Mouse (Mus musculus): ENCODE measurements at regions not wholly inside any gene's neighbourhood (a gene's known extent, or its start where the extent isn't known, plus 50 kb on each side); places are given as distances from the start of the nearest gene placed in this dataset.

DNA sequence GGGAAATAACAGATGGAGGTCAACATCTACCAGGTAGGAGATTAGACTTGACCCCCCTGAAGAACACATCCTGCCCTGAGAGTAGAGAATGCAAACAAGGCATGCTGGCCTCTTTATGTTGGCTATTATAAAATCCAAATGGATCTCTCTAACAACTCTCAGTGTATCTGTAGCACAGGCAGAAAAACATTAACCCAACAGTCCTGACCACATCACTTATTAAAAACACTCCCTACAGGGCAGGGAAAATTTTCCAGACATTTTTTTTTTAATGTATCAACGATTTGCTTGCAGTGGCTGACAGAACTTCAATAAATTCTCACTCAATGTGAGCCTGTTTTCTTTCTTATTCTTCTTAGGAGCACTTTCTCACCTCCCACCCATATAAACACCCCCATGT lies 511.4 kb downstream of the Cdk5rap2 start:
- no peak for DNase-seq (ENCODE audit: extremely low spot score in 1 of 2, low spot score in 2 of 2)
- intact Hi-C loops (cut with DNase I): no loop called here

DNA sequence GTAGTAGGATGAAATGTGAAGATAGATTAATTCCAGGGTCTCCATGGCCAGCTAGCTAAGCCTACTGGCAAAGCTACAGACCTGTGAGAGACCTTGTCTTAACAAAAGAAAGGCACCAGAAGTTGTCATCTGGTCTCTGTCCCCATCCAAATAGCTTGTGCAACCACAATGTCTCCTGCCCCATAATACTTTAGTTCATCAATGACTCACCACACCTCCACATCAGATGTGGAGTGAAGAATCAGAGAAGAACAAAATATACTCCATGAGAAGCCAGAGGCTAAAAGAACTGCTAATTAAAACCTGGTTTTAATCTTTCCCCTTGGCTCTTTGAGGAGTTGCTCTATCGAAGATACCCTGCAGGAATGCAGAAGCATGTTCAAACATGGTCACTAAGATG lies 514.1 kb downstream of the Cdk5rap2 start:
- intact Hi-C loops (cut with DNase I): no loop called here
- DNase-seq (ENCODE audit: extremely low spot score in 1 of 2, low spot score in 2 of 2): no peak

DNA sequence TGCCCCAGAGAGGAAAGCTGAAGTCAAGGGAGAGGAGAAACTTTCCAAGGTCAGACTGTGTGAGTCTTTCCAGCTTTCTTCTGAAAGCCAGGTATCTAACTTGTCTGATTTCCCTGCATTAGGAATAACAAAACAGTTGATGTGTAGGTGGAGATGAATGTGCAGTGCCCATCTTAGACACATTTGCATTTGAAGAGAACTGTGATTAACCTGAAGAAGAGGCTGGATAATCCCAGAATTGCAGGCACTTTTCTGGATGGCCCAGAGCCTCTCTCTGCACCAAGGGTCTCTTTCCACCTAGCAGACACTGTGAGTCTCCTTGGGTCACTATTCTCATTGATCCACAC lies 517.4 kb downstream of the Cdk5rap2 start:
- intact Hi-C loops (cut with DNase I): no loop called here

DNA sequence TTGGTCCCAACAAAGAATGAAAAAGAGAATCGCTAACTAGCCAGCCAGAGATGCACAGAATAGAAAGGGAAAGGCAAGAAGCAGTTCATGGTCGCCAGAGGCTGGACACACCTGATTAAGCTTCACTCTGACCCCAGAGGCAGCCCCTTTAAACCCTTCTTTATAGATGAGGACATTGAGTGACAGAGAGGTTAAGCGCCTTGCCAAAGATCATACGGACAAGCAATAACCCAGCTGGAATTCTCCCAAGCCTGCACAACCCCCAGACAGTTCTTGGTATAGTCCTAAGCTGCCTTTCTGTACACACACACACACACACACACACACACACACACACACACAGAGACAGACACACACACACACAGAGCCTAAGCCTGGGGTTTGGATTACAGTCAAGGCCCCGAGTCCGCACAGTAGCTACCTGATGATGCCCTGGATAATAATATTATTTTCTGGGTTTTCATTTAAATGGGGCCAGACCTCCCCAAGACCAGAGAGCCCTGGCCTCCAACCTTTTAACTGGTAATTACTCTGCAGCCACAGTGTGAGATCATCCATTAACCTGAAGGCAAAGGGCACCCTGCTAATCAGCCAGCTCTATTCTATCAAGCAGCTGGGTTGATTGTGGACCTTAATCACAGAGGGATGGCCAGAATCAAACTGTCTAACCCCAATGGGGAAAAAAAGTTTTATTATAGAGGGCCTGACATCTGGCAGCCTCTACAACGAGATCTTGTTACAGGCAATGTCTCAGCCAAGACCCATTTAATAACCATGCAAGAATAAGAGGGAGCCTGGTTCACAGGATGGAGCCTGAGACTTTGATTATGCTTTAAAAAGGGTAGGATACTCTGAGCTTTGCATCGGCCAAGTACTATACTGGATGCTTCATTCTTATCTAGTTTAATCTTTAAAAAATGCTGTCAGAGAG lies 518.1 kb downstream of the Cdk5rap2 start:
- intact Hi-C loops (cut with DNase I): no loop called here

More for the DNA sequence above, 517.4 kb downstream of the Cdk5rap2 start:
- DNase-seq (ENCODE audit: extremely low spot score in 1 of 2, low spot score in 2 of 2): no peak

DNA sequence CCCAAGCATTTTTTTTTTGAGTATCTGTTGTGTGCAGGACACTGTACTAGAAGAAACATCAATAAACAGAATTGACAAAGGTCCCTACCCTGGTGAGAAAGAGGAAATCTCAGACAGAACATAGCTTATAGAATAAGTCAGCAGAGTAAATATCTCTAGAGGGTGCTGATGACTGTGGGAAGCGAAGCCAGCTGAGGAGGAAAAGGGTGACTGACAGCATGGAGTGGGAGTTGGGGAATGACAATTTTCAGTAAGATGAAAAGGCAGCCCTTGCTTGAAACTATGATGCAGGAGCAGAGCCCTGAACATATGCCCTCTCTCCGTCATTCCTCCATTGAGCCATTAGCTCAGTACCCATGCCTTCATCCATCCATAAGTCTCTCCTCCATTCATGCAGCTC lies 519.6 kb downstream of the Cdk5rap2 start:
- intact Hi-C loops (cut with DNase I): no loop called here
- DNase-seq (ENCODE audit: extremely low spot score in 1 of 2, low spot score in 2 of 2): no peak

More for the DNA sequence above, 518.1 kb downstream of the Cdk5rap2 start:
- DNase-seq (ENCODE audit: extremely low spot score in 1 of 2, low spot score in 2 of 2): no peak

DNA sequence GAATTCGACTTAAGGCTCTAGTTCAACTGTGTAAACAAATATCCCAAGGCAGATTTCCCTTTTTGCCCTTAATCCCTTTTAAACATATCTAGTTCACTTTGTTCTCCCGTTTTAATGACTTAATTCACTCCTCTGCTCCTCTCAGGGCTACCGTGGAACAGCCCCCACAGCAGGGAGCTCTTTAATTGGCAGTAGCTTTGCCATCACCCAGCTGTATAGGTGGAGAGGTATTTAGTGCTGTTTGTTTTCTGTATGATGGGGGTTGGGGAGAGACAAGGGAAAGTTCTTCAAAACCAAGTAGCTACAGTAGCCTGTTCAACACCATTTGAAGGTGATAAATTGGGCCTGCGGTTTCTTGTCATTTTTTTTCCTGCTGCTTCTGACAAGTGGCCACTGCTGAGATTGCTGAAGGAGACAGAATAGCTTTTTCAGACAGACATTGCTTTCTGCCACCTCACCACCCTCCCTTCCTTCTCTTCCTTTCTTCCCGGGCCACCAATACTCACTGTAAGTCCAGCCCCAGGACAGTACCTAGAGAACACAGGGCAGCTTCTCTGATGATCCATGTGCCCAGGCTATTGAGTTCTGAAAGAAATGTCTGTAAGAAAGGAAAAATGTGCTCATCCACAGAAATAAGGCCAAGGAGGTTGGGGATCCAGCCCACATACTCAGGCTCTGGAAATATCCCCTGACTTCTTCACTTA lies 520.2 kb downstream of the Cdk5rap2 start:
- no peak for DNase-seq (ENCODE audit: extremely low spot score in 1 of 2, low spot score in 2 of 2)
- intact Hi-C loops (cut with DNase I): no loop called here

DNA sequence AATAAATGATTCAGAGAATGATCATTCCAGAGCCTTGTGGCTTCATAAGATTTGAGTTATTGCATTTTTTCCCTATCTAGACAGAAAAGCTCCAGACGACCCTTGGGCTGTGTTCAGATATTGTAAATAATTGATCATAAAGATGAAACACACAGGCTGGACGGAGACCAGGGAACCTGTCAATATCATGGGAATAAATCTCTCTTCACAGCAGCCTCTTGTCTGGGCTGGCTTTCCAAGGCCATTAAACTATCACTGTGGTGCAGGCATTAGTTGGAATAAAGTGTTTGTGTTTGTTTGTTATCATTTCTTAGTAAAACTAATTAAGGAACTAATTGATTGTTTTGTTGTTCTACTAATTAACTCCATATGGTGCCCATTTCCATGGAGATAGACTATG lies 533.5 kb downstream of the Cdk5rap2 start:
- no peak for DNase-seq (ENCODE audit: extremely low spot score in 1 of 2, low spot score in 2 of 2)
- intact Hi-C loops (cut with DNase I): no loop called here

DNA sequence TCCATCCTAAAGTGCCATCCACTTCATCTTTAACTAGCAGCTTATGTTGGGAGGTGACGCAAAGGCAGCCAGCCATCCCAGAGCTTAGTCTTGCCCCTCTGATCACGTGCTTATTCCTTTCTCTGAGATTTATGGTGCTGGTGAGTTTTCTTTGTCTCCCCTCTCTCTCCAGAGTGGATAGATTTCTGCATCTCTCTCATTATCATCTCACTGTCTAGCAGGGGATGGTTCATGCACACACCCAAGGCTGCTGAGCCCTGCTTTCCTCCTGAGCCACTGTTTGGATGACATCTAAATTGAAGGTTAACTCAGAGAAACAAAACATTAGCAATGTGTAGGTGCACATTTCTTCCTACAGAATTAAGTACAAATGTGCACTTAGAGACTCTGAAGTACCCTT lies 539.6 kb downstream of the Cdk5rap2 start:
- intact Hi-C loops (cut with DNase I): no loop called here

DNA sequence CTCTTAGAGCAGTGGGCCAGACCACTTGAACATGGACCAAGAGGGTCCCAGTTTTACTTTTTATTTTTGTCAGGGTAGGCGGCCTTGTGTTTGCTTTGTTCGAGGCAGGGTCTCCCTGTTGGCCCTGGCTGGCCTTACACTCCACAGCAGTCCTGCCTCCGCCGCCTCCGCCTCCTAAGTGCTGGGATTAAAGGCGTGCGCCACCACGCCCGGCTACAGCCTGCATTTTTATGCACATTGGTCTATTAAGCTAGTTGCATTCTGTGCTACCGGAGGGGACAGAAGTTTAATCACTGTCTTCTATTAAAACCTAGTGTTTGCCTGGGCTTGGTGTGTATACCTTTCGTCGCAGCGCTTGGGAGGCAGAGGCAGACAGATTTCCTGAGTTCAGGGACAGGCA lies 555.2 kb downstream of the Cdk5rap2 start:
- no peak for DNase-seq (ENCODE audit: extremely low spot score in 1 of 2, low spot score in 2 of 2)
- intact Hi-C loops (cut with DNase I): no loop called here

More for the DNA sequence above, 539.6 kb downstream of the Cdk5rap2 start:
- no peak for DNase-seq (ENCODE audit: extremely low spot score in 1 of 2, low spot score in 2 of 2)

DNA sequence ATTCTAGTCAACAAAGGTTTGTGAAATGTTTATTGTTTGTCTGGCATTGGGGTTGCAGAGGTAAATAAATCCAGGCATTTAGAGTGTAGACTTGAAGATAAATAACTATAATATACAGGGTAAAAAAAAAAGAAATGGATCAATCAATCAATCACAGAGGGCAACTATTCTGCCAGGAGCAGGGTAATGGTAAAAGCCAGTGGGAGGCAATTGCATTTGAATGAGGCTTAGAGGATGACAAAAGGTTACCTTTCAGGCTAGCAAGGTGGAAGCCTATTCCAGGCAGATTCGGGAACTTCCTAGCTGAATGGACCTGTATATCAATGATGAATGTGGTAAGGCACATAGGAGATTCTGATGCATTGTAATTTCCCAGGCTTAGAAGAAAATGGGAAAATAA lies 557.6 kb downstream of the Cdk5rap2 start:
- intact Hi-C loops (cut with DNase I): no loop called here
- DNase-seq (ENCODE audit: extremely low spot score in 1 of 2, low spot score in 2 of 2): no peak

DNA sequence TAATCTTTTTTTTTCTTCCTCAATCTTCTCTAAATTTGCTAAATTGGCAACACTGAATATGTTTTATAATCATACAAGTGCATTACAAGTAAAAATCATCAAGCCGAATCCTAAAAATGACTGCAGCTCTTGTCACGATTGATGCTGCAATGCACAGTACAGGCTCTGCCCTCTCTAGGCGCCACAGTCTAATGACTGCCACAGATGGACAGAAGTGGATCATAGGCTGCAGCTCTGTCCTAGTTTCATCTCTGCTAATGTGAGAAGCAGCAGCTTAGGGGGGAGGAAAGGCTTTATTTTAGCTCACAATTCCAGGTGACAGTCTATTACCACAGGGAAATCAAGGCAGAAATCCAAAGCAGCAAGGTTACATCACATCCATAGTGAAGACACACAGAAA lies 560.8 kb downstream of the Cdk5rap2 start:
- DNase-seq (ENCODE audit: extremely low spot score in 1 of 2, low spot score in 2 of 2): no peak
- intact Hi-C loops (cut with DNase I): no loop called here

DNA sequence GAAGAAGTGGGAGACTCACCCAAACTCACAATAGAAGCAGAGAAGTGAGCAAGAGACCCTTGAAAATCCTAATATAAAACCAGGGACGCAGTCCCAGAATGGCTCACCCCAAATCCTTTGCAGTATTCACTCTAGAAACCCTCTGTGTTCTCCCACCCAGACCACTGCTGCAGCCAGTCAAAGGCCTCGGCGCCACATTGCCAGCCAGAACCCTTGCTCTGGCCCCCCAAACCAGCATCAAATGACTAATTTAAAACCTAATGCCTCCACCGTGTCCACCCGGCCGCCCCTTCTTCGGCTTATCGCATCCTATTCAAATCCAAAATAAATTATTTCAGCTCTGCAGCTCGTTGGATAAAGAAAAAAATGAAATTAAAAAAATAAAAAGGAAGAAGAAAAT lies 570.4 kb downstream of the Cdk5rap2 start:
- DNase-seq (ENCODE audit: extremely low spot score in 1 of 2, low spot score in 2 of 2): no peak
- intact Hi-C loops (cut with DNase I): no loop called here

DNA sequence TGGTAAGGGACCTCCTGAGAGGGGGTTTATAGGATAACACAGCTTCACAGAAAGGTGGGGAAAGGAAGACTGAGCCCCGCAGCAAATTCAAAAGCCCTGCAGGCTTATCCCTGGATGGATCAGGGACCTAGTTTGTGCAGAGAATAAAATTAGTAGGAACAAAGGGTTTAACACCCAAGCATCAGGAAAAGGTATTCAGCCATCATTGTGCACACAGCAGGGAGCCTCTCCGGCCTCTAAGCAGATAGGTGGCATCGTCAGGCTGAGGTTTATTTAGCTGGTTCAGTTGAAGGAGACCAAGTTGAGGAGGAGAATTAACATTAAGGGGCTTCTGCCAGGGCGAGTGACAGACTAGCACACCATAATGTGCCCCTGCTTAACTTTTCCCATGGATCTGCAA lies 571.3 kb downstream of the Cdk5rap2 start:
- DNase-seq (ENCODE audit: extremely low spot score in 1 of 2, low spot score in 2 of 2): no peak
- intact Hi-C loops (cut with DNase I): no loop called here

DNA sequence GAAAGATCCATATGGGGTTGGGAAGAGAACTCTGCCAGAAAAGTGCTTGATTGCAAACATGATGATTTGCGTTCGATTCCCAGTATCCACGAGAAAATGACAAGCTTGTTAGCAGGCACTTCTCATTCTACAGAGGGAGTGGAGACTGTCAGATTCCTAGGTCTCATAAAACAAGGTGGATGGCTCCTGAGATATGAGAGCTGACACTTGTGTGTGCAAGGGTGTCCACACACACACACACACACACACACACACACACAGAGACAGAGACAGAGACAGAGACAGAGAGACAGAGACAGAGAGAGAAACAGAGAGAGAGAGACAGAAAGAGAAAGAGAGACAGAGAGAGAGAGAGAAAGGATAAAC lies 585.4 kb downstream of the Cdk5rap2 start:
- DNase-seq (ENCODE audit: extremely low spot score in 1 of 2, low spot score in 2 of 2): no peak
- intact Hi-C loops (cut with DNase I): no loop called here

DNA sequence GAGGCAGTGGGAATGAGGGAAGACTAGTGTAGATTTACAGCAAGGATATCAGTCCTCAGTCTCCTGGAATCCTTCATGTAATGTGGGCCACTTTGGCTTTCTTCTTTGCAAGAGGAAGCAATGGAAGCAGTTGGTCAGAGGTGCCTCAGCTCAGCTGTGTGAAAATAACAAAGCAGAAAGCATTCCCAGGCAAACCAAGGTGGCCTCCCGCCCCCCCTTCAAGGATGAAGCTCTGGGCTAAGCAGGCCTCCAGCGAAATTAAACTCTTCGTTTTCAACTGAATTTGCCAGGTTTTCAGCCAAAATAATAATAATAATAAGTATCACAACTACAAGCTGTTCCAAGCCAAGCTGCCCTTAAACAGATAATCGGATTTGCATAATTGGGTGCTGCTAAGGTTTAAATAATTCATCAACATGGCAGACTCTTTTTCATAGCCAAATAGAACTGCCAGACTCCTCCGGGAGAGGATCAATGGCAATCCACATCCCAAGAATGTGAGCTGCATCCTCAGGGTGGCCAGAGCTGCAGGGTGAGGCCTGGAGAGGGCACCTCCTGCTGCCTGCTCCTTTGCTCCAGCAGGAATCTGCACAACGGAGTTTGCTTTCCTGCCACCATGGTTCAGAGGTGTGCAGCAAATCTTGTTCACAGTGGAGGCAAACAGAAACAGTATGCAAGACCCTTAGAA lies 585.9 kb downstream of the Cdk5rap2 start:
- no peak for DNase-seq (ENCODE audit: extremely low spot score in 1 of 2, low spot score in 2 of 2)
- intact Hi-C loops (cut with DNase I): no loop called here

DNA sequence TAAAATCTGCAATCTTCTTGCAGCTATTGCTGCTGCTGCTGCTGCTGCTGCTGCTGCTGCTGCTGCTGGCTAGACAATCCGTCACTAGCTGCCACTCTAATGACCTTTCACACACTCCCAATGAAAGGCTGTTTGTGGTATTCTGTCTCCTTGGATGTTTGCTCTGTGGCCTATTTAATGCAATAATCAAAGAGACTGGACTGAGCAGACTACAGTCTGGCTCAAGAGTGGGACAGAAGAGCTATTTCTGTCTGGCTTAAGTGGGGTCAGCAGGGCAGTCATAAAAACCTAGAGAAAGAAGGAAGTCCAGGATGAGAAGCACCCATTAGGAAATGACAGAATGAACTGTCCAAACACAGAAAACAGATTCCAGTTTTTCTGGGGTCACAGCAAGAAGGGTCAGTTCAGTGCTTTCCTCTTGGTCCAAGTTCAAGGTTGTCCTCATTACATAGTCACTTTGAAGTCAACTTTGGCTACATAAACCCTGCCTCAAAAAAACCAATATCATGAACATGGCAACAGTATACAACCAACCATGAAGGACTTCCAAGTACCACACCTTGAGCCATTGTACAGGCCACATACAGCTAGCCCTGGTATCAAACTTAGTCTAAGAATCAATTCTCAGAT lies 586.8 kb downstream of the Cdk5rap2 start:
- DNase-seq (ENCODE audit: extremely low spot score in 1 of 2, low spot score in 2 of 2): no peak
- intact Hi-C loops (cut with DNase I): no loop called here

DNA sequence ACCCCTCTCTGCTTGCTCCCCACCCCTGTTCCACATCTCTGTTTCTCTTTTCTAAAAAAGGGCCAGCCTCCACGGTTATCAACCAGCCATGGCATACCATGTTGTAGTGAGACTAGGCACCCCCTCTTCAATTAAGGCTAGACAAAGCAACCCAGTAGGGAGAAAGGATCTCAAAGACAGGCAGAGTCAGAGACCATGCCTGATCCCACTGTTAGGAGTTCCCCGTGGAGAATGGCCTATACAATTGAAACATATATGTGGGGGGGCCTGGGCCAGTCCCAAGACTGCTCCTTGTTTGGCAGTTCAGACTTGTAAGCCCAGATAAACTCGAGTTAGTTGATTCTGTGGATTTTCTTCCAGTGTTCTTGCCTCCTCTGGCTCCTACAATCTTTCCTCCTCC lies 591.4 kb downstream of the Cdk5rap2 start:
- no peak for DNase-seq (ENCODE audit: extremely low spot score in 1 of 2, low spot score in 2 of 2)
- intact Hi-C loops (cut with DNase I): no loop called here

DNA sequence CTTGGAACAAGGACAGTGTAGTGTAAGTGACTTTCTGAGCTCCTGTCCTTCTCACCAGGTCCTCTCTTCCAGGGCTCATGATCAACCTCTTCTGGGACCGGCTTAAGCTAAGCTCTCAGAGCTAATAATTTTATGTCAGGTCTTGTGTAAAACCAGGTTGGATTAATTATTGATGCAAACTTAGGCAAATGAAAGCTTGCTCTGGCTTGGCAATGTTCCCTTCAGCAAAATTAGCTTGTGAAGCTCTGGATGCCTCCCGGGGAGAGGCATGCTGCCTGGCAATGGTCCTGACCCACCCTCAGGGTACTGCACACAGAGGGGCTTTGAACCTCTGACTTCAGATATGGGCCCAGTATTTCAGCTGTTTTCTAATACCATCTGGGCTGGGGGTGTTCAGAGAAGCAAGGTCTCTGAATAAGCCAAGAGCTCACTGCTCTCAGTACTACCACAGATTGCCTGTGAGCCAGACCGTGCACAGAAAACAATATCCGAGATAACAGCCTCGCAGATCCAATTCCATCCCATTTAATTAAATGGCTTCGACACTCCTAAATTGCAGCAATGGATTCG lies 624.7 kb downstream of the Cdk5rap2 start:
- intact Hi-C loops (cut with DNase I): no loop called here
- no peak for DNase-seq (ENCODE audit: extremely low spot score in 1 of 2, low spot score in 2 of 2)

DNA sequence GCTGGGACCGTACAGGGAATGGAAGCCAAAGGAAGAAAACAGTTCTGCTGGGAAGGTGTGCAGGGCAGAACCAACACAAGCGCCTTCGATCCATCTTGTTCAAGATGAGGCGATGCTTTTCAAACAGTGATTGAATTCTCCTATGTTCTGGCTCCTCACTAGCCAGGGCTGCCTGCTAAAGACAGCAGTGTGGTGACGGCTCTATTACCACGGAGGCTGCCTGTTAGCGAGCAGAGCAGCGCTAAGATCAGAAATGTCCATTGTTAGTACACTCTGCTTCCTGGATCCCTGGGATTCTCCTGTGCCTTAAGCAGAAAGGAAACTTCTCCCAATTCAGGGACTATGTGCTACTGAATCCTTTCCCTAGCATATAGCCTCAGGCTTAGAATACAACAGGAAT lies 629.0 kb downstream of the Cdk5rap2 start:
- intact Hi-C loops (cut with DNase I): no loop called here
- DNase-seq (ENCODE audit: extremely low spot score in 1 of 2, low spot score in 2 of 2): no peak
